Mouse (Mus musculus) testis, postnatal 10 days (tissue): ENCODE data around the gene Bag6.

Experiments
- DNase-seq: peaks from one replicate; pipeline ENCODE4 v3.0.0; 2021; ENCODE audit warnings: low spot score

The Bag6 gene

DNA sequence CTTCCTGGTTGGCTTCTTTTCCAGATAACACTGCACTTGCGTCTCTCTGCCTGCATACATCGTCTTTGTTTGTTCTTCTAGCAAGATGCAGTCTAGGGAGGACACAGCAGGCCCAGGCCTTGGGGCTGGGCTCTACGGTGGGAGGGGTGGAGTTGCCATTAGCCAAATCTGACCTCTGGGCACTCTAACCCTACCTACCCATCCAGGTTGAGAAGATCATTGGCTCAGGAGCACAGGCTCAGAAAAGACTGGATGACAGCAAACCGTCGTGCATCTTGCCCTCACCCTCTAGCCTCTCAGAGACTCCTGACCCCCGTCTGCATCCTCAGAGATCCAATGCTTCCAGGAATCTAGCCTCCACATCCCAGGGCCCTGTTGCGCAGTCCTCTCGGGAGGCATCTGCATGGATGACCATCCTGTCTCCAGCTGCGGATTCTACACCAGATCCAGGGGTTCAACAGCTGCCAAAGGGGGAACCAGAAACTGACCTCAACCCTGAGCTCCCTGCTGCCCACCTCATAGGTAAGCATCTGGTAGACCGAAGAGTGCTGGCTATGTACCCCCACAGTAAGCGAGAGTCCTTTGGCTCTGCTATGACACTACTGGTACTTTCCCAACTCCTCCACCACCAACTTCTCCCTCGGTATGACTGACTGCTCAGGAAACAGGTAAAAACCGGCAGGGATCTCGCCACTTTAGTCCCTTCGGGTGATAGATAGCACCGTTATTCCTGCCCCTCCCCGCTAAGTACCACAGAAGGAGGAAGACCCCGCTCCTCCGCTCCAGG is 60.1 kb downstream of the Bag6 start:
- DNase-seq, result no peak

DNA sequence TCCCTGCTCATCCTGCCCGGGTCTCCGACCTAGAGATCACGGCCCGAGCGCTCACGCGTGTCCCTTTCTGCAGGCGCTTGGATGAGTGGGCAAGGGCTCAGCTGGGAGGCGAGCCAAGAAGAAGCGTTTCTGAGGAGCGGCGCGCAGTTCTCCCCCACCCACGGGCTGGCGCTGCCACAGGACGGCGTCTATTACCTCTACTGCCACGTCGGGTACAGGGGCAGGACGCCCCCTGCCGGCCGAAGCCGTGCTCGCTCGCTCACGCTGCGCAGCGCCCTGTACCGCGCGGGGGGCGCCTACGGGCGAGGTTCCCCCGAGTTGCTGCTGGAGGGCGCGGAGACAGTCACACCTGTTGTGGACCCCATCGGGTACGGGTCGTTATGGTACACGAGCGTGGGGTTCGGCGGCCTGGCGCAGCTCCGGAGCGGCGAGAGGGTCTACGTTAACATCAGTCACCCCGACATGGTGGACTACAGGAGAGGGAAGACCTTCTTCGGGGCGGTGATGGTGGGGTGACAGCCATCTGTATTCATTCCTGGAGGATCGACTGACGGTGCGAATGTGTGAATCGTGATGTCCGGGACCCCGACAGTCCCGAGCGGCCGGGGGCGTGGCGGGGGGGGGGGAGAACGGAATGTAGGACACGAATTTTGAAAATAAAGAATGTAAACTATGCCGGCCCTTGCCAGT is 60.8 kb downstream of the Bag6 start:
- peak; percentile 93 for DNase-seq

DNA sequence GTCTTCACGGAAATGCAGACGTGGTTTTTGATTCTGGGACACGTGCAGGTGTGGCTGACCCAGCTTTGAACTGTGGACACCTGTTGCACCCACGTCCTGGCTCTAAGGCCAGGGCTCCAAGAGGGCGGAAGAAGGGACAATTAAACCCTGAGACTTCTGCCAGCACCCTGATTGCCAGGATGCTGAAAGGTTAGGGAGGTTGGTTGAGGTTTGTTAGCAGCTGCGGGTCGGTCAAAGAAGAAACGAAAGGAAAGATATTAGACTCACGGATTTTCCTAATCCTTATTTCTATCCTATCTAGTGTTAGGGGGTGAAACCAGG is 61.3 kb downstream of the Bag6 start:
- DNase-seq, result no peak
